Mouse (Mus musculus): ENCODE measurements around the gene Olfr487. TPM values are rescaled to one million over a fixed set of nuclear protein-coding genes. Genes with fewer than 3 reads are reported as not detected.
"Not testable (repeated sequence)": the region's sequence is repeated elsewhere in the genome, so short reads cannot be mapped to it uniquely, and the experiment has no call there.

The Olfr487 gene
- total RNA-seq (2015; ENCODE audit: low replicate concordance) (not detected in 2 replicates), total RNA-seq (2017; ENCODE audit: low replicate concordance) (not detected in 2 replicates)

DNA sequence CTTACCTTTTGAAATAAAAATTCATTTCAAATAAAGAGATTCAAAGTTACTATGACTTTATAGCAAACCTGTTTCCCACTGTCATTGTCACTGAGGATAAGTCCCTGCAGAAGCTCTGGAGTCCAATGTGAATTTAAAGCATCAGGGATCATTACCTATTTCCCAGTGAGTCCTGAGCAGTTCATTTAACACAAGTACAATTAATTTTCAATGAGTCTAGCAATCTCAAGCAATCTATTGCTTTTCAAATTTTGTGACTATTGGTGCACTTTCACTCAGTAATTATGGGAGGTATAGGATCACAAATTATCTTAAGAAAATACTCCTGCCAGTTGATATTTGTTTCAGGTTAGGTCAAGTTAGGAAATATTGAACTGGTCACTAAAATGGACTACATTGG is at the start of gene Olfr487:
Gene Olfr487, minus strand, starts transcription at position 101 of the 400 bp plus-strand sequence.
- ATAC-seq (replicated peaks; ENCODE audit: low FRiP score, poor library complexity, severe bottlenecking) = not testable (repeated sequence)

DNA sequence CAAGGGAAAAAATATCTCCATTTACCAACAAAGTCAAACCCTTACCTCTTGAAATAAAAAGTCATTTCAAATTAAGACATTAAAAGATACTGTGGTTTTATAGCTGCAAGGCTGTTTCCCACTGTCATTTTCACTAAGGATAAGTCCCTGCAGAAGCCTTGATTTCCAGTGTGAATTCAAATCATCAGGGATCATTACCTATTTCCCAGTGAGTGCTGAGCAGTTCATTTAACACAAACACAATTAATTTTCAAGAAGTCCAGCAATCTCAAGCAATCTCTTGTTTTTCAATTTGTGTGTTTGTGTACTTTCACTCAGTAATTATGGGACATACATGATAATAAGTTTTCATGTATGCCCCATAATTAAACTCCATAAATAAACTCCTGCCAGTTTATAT is 43.8 kb upstream of the Olfr487 start, which contains the start of gene Olfr488:
Gene Olfr488, minus strand, starts transcription at position 101 of the 400 bp plus-strand sequence.
- no peak for ATAC-seq (replicated peaks; ENCODE audit: low FRiP score, poor library complexity, severe bottlenecking)

- ATAC-seq (replicated peaks; ENCODE audit: low FRiP score, poor library complexity, severe bottlenecking) = no peak
These were observed 19.1 kb upstream of the Olfr487 start for GRCm38 (mm10) chr7:108233551-108233950.

- ATAC-seq (replicated peaks; ENCODE audit: low FRiP score, poor library complexity, severe bottlenecking) = no peak
These were observed 17.5 kb downstream of the Olfr487 start for GRCm38 (mm10) chr7:108196938-108197337.

DNA sequence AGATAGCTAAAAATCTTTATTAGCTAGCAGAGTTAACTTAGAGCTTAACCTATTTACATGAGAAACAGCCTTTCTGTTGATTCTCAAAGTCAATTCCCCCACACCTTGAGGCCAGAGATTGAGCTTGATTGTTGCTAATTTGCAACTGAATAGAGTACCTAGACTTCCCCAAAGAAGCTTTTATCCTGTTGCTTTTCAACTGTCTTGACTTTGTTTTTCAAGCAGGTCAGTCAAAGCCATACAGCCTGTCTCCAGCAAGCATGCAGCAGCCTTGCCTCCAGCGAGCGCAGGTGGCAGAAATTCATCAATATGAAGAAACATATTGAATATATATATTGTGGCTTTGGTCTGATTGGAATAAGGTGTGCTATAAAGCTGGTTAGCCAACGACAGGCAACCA is 18.1 kb downstream of the Olfr487 start:
- not testable (repeated sequence) for ATAC-seq (replicated peaks; ENCODE audit: low FRiP score, poor library complexity, severe bottlenecking)

DNA sequence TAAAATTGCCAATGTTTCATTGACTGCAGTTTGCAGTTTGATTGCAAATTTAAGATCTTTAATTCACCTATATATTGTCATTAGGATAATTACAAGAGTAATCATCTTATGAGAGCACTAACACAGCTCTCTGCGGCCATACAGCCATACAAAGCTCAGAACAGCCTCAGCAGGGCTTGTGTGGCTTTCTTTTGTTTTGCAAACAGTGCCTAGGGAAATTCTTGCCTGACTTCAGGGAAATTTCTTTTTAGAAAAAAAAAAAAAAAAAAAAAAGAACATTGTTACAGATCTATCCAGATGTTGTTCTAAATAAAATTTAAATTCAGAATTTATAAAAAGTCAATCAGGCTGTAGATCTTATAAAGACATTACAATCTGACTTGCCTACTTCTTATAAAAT is 21.7 kb downstream of the Olfr487 start:
- not testable (repeated sequence) for ATAC-seq (replicated peaks; ENCODE audit: low FRiP score, poor library complexity, severe bottlenecking)

DNA sequence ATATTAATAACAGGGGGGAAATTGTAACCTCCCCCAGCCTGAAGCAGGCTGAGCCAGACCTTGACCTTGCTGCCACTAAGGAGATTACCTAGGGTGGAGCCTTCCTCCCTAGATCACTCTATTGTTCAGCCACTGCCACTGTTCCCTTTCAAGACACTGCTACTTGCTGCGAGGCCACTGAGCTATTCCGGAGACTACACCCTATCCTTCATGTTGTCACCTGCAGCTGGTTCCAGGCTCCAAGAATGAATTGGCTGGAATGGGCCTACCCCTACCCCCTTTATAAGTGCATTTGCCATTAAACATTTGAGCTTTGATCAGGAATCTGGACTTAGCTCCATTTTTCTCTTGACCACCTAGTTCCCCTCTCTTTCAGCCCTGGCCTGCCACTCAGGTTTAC is 23.2 kb downstream of the Olfr487 start:
- ATAC-seq (replicated peaks; ENCODE audit: low FRiP score, poor library complexity, severe bottlenecking) = not testable (repeated sequence)

- ATAC-seq (replicated peaks; ENCODE audit: low FRiP score, poor library complexity, severe bottlenecking) = not testable (repeated sequence)
These were observed 29.2 kb downstream of the Olfr487 start for GRCm38 (mm10) chr7:108185237-108185636.

GRCm38 (mm10) chr7:108184401-108184800 is 30.0 kb downstream of the Olfr487 start:
- not testable (repeated sequence) for ATAC-seq (replicated peaks; ENCODE audit: low FRiP score, poor library complexity, severe bottlenecking)

DNA sequence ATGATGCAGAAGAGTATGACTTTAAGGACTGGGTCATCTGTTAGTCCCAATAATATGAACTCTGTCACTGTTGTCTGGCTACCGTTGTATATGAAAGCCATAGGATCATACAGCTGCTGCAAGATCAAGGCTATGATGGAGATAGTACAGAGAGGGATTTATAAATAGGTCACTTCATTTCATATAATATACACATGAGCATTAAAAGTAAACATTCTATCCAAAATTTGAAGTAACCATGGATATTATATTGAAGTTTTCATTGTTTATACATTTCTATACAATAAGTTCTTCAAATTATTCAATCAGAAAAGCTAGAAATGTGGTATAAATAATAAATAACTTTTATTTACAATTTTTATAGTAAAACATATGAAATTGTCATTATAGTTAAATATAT is 41.8 kb downstream of the Olfr487 start, which contains the start of gene Olfr486:
Gene Olfr486, minus strand, starts transcription at position 101 of the 400 bp plus-strand sequence.
- ATAC-seq (replicated peaks; ENCODE audit: low FRiP score, poor library complexity, severe bottlenecking) = not testable (repeated sequence)

- no peak for ATAC-seq (replicated peaks; ENCODE audit: low FRiP score, poor library complexity, severe bottlenecking)
These were observed 54.7 kb downstream of the Olfr487 start, which contains the start of gene Olfr485 for GRCm38 (mm10) chr7:108159771-108160170. Gene Olfr485, minus strand, starts transcription at chr7:108159871.

Other genes starting within 250 kb of the Olfr487 start
- gene Olfr476, start 249.8 kb downstream of the Olfr487 start, total RNA-seq (2015; ENCODE audit: low replicate concordance) = not detected in 2 replicates
- gene Olfr476, start 249.8 kb downstream of the Olfr487 start, total RNA-seq (2017; ENCODE audit: low replicate concordance) = not detected in 2 replicates
- gene Olfr477, start 227.9 kb downstream of the Olfr487 start, total RNA-seq (2015; ENCODE audit: low replicate concordance) = not detected in 2 replicates
- not detected in 2 replicates for gene Olfr477, start 227.9 kb downstream of the Olfr487 start, total RNA-seq (2017; ENCODE audit: low replicate concordance)
- gene Olfr478, start 180.6 kb downstream of the Olfr487 start, total RNA-seq (2015; ENCODE audit: low replicate concordance) = not detected in 2 replicates
- gene Olfr478, start 180.6 kb downstream of the Olfr487 start, total RNA-seq (2017; ENCODE audit: low replicate concordance) = not detected in 2 replicates
- gene Olfr479, start 163.9 kb downstream of the Olfr487 start, total RNA-seq (2015; ENCODE audit: low replicate concordance) = not detected in 2 replicates
- not detected in 2 replicates for gene Olfr479, start 163.9 kb downstream of the Olfr487 start, total RNA-seq (2017; ENCODE audit: low replicate concordance)
- not detected in 2 replicates for gene Olfr480, start 147.3 kb downstream of the Olfr487 start, total RNA-seq (2015; ENCODE audit: low replicate concordance)
- gene Olfr480, start 147.3 kb downstream of the Olfr487 start, total RNA-seq (2017; ENCODE audit: low replicate concordance) = not detected in 2 replicates
- gene Olfr481, start 134.8 kb downstream of the Olfr487 start, total RNA-seq (2015; ENCODE audit: low replicate concordance) = not detected in 2 replicates
- gene Olfr481, start 134.8 kb downstream of the Olfr487 start, total RNA-seq (2017; ENCODE audit: low replicate concordance) = not detected in 2 replicates
- gene Olfr482, start 117.0 kb downstream of the Olfr487 start, total RNA-seq (2015; ENCODE audit: low replicate concordance) = not detected in 2 replicates
- gene Olfr482, start 117.0 kb downstream of the Olfr487 start, total RNA-seq (2017; ENCODE audit: low replicate concordance) = not detected in 2 replicates
- not detected in 2 replicates for gene Olfr483, start 113.8 kb downstream of the Olfr487 start, total RNA-seq (2015; ENCODE audit: low replicate concordance)
- not detected in 2 replicates for gene Olfr483, start 113.8 kb downstream of the Olfr487 start, total RNA-seq (2017; ENCODE audit: low replicate concordance)
- not detected in 2 replicates for gene Olfr484, start 87.2 kb downstream of the Olfr487 start, total RNA-seq (2015; ENCODE audit: low replicate concordance)
- not detected in 2 replicates for gene Olfr484, start 87.2 kb downstream of the Olfr487 start, total RNA-seq (2017; ENCODE audit: low replicate concordance)
- gene Olfr485, start 54.8 kb downstream of the Olfr487 start, total RNA-seq (2015; ENCODE audit: low replicate concordance) = not detected in 2 replicates
- not detected in 2 replicates for gene Olfr485, start 54.8 kb downstream of the Olfr487 start, total RNA-seq (2017; ENCODE audit: low replicate concordance)
- gene Olfr486, start 41.9 kb downstream of the Olfr487 start, total RNA-seq (2015; ENCODE audit: low replicate concordance) = not detected in 2 replicates
- not detected in 2 replicates for gene Olfr486, start 41.9 kb downstream of the Olfr487 start, total RNA-seq (2017; ENCODE audit: low replicate concordance)
- not detected in 2 replicates for gene Olfr488, start 43.7 kb upstream of the Olfr487 start, total RNA-seq (2015; ENCODE audit: low replicate concordance)
- gene Olfr488, start 43.7 kb upstream of the Olfr487 start, total RNA-seq (2017; ENCODE audit: low replicate concordance) = not detected in 2 replicates
- not detected in 2 replicates for gene Olfr490, start 74.3 kb upstream of the Olfr487 start, total RNA-seq (2015; ENCODE audit: low replicate concordance)
- gene Olfr490, start 74.3 kb upstream of the Olfr487 start, total RNA-seq (2017; ENCODE audit: low replicate concordance) = not detected in 2 replicates
- not detected in 2 replicates for gene Olfr491, start 98.8 kb upstream of the Olfr487 start, total RNA-seq (2015; ENCODE audit: low replicate concordance)
- not detected in 2 replicates for gene Olfr491, start 98.8 kb upstream of the Olfr487 start, total RNA-seq (2017; ENCODE audit: low replicate concordance)
- gene Olfr492, start 109.0 kb upstream of the Olfr487 start, total RNA-seq (2015; ENCODE audit: low replicate concordance) = not detected in 2 replicates
- gene Olfr492, start 109.0 kb upstream of the Olfr487 start, total RNA-seq (2017; ENCODE audit: low replicate concordance) = not detected in 2 replicates
- not detected in 2 replicates for gene Olfr493, start 132.3 kb upstream of the Olfr487 start, total RNA-seq (2015; ENCODE audit: low replicate concordance)
- gene Olfr493, start 132.3 kb upstream of the Olfr487 start, total RNA-seq (2017; ENCODE audit: low replicate concordance) = not detected in 2 replicates
- gene Olfr494, start 150.7 kb upstream of the Olfr487 start, total RNA-seq (2015; ENCODE audit: low replicate concordance) = not detected in 2 replicates
- gene Olfr494, start 150.7 kb upstream of the Olfr487 start, total RNA-seq (2017; ENCODE audit: low replicate concordance) = not detected in 2 replicates
- not detected in 2 replicates for gene Olfr495, start 178.5 kb upstream of the Olfr487 start, total RNA-seq (2015; ENCODE audit: low replicate concordance)
- gene Olfr495, start 178.5 kb upstream of the Olfr487 start, total RNA-seq (2017; ENCODE audit: low replicate concordance) = not detected in 2 replicates
- not detected in 2 replicates for gene Olfr497, start 205.8 kb upstream of the Olfr487 start, total RNA-seq (2015; ENCODE audit: low replicate concordance)
- not detected in 2 replicates for gene Olfr497, start 205.8 kb upstream of the Olfr487 start, total RNA-seq (2017; ENCODE audit: low replicate concordance)

Measured in erythroid progenitor cell, adult 5-6 weeks (primary cell).